Mouse (Mus musculus) brain, embryonic 14.5 days (tissue): ENCODE measurements around the gene Rack1.

Experiments
- CTCF ChIP-seq: fragments of 200-500 bp; IDR thresholded peaks from 2 replicates; pipeline ENCODE4 v1.5.1; 2012; ENCODE audit warnings: inconsistent platforms, mild to moderate bottlenecking, moderate library complexity, borderline replicate concordance; ENCODE audit not compliant: insufficient read depth, insufficient read length; ENCODE audit errors: extremely low read depth
- POLR2A ChIP-seq: fragments of 200-500 bp; IDR thresholded peaks from 2 replicates; pipeline ENCODE4 v1.6.1; 2012; ENCODE audit warnings: mild to moderate bottlenecking, inconsistent platforms, borderline replicate concordance; ENCODE audit not compliant: poor library complexity, insufficient read depth, insufficient read length, severe bottlenecking; ENCODE audit errors: extremely low read depth

GRCm38 (mm10) chr11:48833078-48833730 is 33.1 kb downstream of the Rack1 start:
- no peak for TF ChIP-seq CTCF
- no peak for TF ChIP-seq POLR2A
